Mouse (Mus musculus) neural tube, embryonic 13.5 days (tissue): ENCODE measurements around the gene Wdr24. TPM values are rescaled to one million over a fixed set of nuclear protein-coding genes. Genes with fewer than 3 reads are reported as not detected.

Experiments used
- ATAC-seq: fragments of 200-750 bp; cut with Nextera tagmentation; 2 replicates; pipeline ENCODE4 v1.8.0; 2017; ENCODE audit warnings: low read depth, mild to moderate bottlenecking, moderate TSS enrichment, moderate library complexity
- H3K27ac ChIP-seq: fragments of 300-500 bp; sonication (generic); replicated peaks from 2 replicates; pipeline ENCODE4 v1.5.1; 2015; ENCODE audit warnings: moderate library complexity, mild to moderate bottlenecking, inconsistent platforms
- H3K27me3 ChIP-seq: fragments of 300-500 bp; sonication (generic); 2 replicates; pipeline ENCODE4 v1.6.1; 2015; ENCODE audit warnings: mild to moderate bottlenecking, inconsistent platforms
- H3K36me3 ChIP-seq: fragments of 300-500 bp; sonication (generic); 2 replicates; pipeline ENCODE4 v1.6.1; 2015; ENCODE audit warnings: mild to moderate bottlenecking, inconsistent platforms
- H3K4me1 ChIP-seq: fragments of 300-500 bp; sonication (generic); replicated peaks from 2 replicates; pipeline ENCODE4 v1.6.1; 2015; ENCODE audit warnings: inconsistent platforms
- H3K4me2 ChIP-seq: fragments of 300-500 bp; sonication (generic); 2 replicates; pipeline ENCODE4 v1.6.1; 2015; ENCODE audit warnings: inconsistent platforms, mild to moderate bottlenecking, moderate library complexity
- H3K4me3 ChIP-seq: fragments of 300-500 bp; sonication (generic); 2 replicates; pipeline ENCODE4 v1.5.1; 2015; ENCODE audit warnings: mild to moderate bottlenecking, inconsistent platforms
- H3K9ac ChIP-seq: fragments of 300-500 bp; sonication (generic); 2 replicates; pipeline ENCODE4 v1.6.1; 2015; ENCODE audit warnings: moderate library complexity, mild to moderate bottlenecking, inconsistent platforms
- H3K9me3 ChIP-seq: fragments of 300-500 bp; sonication (generic); 2 replicates; pipeline ENCODE4 v1.6.1; 2016; ENCODE audit warnings: inconsistent platforms
- WGBS: fragments of 180-500 bp; shearing (Covaris S2); methylation state at CpG from one replicate; pipeline ENCODE4 v1.1.7; 2015; 5-methylcytosine and 5-hydroxymethylcytosine counted together
- polyA plus RNA-seq: library from polyadenylated mRNA; unstranded; fragments of >200 nt; fragmentation: Nextera tagmentation; extraction: Ambion mirVana; gene quantifications from 2 replicates; pipeline ENCODE4 v1.2.1, GENCODE M21; 2015

Wdr24 gene
- polyA plus RNA-seq, 1 experiment from 2014 or later, result 28.3 TPM

DNA sequence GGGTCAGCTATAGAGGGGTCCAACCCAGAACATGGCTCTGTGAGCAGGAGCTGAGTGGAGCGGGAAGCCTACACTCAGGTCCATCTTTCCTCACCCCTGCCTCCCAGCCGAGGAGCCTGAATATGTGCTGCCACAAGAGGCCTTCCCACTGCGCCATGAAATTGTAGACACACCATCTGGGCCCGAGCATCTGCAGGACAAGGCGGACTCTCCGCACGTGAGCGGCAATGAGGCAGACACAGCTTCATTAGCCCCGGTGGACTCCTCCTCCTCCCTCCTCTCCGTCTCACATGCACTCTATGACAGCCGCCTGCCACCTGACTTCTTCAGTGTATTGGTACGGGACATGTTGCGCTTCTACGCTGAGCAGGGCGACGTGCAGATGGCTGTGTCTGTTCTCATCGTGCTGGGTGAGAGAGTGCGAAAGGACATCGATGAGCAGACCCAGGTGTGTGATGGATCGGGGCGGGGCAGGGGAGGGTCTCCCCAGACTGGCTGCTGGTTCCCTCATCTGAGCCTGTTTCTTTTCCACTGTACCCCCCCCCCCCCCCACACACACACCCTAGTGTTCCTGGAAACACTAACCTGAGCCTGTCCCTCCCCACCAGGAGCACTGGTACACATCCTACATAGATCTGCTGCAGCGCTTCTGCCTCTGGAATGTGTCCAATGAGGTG is 4.3 kb downstream of the Wdr24 start:
- no peak overlapping the region for H3K4me3 ChIP-seq
- ATAC-seq, result no peak
- peaks cover 51% of the 10 kb centered on the region for H3K36me3 ChIP-seq
- no peaks in the 10 kb centered on the region for H3K27me3 ChIP-seq
- peak overlapping the region; percentile 89 for H3K9ac ChIP-seq
- H3K27ac ChIP-seq, result 0 out of 2 replicates have a peak overlapping the region, but pooled peaks have one; percentile 94
- H3K9me3 ChIP-seq, result no peaks in the 10 kb centered on the region
- H3K4me1 ChIP-seq, result peaks cover 85% of the 10 kb centered on the region
- 86% methylated on average over 22 of the region's 22 CpGs for WGBS
- no peak overlapping the region for H3K4me2 ChIP-seq

DNA sequence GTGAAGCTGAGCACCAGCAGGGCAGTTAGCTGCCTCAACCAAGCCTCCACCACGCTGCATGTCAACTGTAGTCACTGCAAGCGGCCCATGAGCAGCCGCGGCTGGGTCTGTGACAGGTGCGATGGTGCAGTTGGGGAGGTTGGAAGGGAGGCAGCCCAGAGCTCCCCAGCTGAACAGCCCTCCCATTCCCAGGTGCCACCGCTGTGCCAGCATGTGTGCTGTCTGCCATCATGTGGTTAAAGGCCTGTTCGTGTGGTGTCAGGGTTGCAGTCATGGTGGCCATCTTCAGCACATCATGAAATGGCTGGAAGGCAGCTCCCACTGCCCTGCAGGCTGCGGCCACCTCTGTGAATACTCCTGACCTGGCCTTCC is 4.8 kb downstream of the Wdr24 start:
- Histone ChIP-seq H3K4me2 (peak overlapping the region; percentile 96), H3K36me3 (peaks cover 51% of the 10 kb centered on the region), H3K9ac (peak overlapping the region; percentile 89), H3K9me3 (no peaks in the 10 kb centered on the region), H3K27me3 (no peaks in the 10 kb centered on the region), H3K4me3 (peak overlapping the region; percentile 76), H3K27ac (peak overlapping the region; percentile 94), H3K4me1 (peaks cover 81% of the 10 kb centered on the region)
- 85% methylated on average over 8 of the region's 8 CpGs for whole genome bisulfite sequencing
- no peak for ATAC-seq

- H3K4me3 ChIP-seq, result peak within 1 kb of the TSS; percentile 76
- peak within 1 kb of the TSS; percentile 96 for H3K4me2 ChIP-seq
- peak; percentile 45 for ATAC-seq
- H3K27ac ChIP-seq, result peak within 1 kb of the TSS; percentile 94
- H3K36me3 ChIP-seq, result peaks cover 51% of the 10 kb centered on the region
- peak within 1 kb of the TSS; percentile 89 for H3K9ac ChIP-seq
- no peaks in the 10 kb centered on the region for H3K27me3 ChIP-seq
- 1% methylated on average over 32 of the region's 32 CpGs for WGBS
- peaks cover 84% of the 10 kb centered on the region for H3K4me1 ChIP-seq
- H3K9me3 ChIP-seq, result no peaks in the 10 kb centered on the region
Observed at GRCm38 (mm10) chr17:25828712-25829557, 5.5 kb downstream of the Wdr24 start, which contains the start of gene Jmjd8. Gene Jmjd8, plus strand, starts transcription at chr17:25828867.

DNA sequence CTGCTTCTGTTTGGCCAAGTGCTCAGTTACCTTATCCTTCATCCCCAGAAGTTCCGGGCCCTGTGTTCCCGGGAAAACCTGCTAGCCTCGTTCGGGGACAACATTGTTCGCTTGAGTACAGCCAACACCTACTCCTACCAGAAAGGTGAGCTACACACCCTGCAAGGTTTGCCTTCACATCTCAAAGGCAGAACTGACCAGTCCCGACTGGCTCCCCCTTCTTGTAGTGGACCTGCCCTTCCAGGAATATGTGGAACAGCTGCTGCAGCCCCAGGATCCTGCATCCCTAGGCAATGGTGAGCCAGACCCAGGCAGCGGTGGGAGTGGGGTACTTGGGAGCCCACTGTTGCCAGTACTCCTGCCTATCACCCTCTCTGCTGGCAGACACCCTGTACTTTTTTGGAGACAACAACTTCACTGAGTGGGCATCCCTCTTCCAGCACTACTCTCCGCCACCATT is 6.2 kb downstream of the Wdr24 start:
- no peak for ATAC-seq
- Histone ChIP-seq H3K9me3 (no peaks in the 10 kb centered on the region), H3K4me1 (peaks cover 84% of the 10 kb centered on the region), H3K4me3 (peak overlapping the region; percentile 76), H3K27me3 (no peaks in the 10 kb centered on the region), H3K4me2 (peak overlapping the region; percentile 96), H3K9ac (peak overlapping the region; percentile 89), H3K27ac (peak overlapping the region; percentile 94), H3K36me3 (peaks cover 51% of the 10 kb centered on the region)
- 47% methylated on average over 8 of the region's 8 CpGs for WGBS

GRCm38 (mm10) chr17:25830200-25830753 is 6.8 kb downstream of the Wdr24 start:
- Histone ChIP-seq H3K9me3 (no peaks in the 10 kb centered on the region), H3K9ac (peak overlapping the region; percentile 89), H3K4me2 (peak overlapping the region; percentile 98), H3K27ac (no peak overlapping the region), H3K4me1 (peaks cover 84% of the 10 kb centered on the region), H3K36me3 (peaks cover 55% of the 10 kb centered on the region), H3K27me3 (no peaks in the 10 kb centered on the region), H3K4me3 (peak overlapping the region; percentile 76)
- ATAC-seq, result no peak
- WGBS, result 88% methylated on average over 4 of the region's 4 CpGs

- ATAC-seq, result no peak
- Histone ChIP-seq H3K4me3 (peak overlapping the region; percentile 76), H3K27ac (no peak overlapping the region)
Observed at GRCm38 (mm10) chr17:25830806-25831431, 7.5 kb downstream of the Wdr24 start.

DNA sequence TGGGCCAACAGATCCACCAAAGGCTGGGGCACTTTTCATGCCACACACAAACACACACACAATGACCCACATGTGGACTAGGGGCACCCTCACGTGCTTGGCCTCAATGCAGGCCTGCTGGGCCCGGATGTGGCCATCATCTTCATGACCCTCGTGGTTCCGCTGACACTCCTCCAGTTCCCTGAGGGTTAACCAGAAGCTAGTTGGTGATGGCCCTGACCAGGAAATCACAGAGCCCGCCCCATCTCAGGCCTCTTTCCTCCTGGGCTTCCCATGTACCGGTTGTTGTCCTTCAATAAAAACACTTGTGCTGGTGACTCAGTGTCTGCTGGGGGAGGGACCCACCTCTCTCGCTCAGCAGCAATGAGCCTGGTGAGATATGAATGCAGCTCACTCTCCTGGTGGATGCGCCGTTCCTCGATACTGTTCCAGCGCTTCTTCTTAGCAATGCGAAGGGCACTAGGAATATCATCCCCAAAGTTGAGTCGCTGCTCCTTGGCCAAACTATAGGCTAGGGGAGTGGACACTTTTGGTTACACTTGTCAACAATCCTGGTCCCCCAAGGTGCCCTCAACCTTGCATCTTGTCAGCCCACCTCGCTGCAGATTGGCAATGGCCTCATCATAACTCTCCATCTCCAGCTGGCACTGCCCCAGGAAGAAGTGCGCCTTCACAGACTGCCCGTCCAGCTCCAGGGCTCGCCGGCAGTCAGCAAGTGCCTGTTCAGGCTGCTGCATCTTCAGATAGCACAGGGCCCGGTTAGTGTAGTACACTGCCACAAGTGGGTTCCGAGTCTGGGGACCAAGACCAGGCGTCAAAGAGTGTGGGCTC is 8.2 kb downstream of the Wdr24 start:
- Histone ChIP-seq H3K4me3 (peak overlapping the region; percentile 76), H3K36me3 (peaks cover 48% of the 10 kb centered on the region), H3K27me3 (no peaks in the 10 kb centered on the region), H3K4me1 (peaks cover 84% of the 10 kb centered on the region), H3K9me3 (no peaks in the 10 kb centered on the region), H3K9ac (peak overlapping the region; percentile 85), H3K27ac (peak overlapping the region; percentile 94), H3K4me2 (peak overlapping the region; percentile 98)
- WGBS, result 62% methylated on average over 21 of the region's 21 CpGs
- no peak for ATAC-seq

More at GRCm38 (mm10) chr17:25830806-25831431, 7.5 kb downstream of the Wdr24 start:
- peak overlapping the region; percentile 98 for H3K4me2 ChIP-seq
- WGBS, result 86% methylated on average over 14 of the region's 14 CpGs
- peak overlapping the region; percentile 85; the same call in 1 of the 2 replicates for H3K9ac ChIP-seq
- no peaks in the 10 kb centered on the region for H3K27me3 ChIP-seq
- H3K9me3 ChIP-seq, result no peaks in the 10 kb centered on the region
- H3K36me3 ChIP-seq, result peaks cover 56% of the 10 kb centered on the region
- peaks cover 84% of the 10 kb centered on the region for H3K4me1 ChIP-seq

DNA sequence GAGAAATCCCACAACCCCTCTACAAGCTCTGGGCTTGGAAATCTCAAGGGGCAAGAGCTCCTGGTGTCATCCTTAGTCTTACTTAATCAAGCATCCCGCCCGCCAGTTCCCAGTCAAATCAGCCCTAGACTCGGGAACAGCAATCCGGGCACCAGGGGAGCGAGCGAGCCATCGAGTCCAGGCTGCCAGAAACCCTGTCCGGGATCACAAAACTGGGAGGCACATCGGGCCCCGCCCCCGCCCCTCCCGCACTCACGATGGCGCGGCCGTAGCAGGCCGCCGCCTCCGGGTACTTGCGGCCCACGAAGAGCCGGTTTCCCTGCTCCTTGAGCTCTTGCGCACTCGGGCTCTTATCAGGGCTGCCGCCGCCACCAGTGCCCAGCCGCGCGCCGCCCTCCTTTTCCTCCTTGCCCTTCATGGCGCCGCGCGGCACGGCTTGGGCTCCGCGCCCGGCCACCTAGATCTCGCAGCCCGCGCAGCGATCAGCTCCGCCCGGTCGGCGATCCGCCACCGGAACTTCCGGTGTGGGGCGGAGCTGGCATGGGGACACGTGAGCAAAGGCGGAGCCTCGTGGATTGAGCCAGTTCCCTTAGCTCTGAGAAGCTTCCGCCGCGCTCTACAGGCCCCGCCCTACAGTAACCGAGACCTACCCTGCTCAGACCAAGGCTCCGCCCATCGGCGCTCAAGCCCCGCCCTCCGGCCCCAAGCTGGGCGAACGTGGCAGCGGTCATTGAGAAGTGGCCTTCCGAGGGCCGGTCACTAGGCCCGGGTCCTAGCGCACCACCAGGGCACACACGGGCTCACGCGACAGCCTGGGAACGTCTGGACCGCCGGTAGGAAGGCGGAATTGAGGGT is 9.2 kb downstream of the Wdr24 start:
- peak; percentile 91 for ATAC-seq
- H3K27ac ChIP-seq, result peak overlapping the region; percentile 94
- peaks cover 84% of the 10 kb centered on the region for H3K4me1 ChIP-seq
- no peaks in the 10 kb centered on the region for H3K9me3 ChIP-seq
- H3K36me3 ChIP-seq, result peaks cover 38% of the 10 kb centered on the region
- peak overlapping the region; percentile 98 for H3K4me2 ChIP-seq
- under 1% methylated on average over 77 of the region's 77 CpGs for WGBS
- H3K4me3 ChIP-seq, result peak overlapping the region; percentile 76
- no peaks in the 10 kb centered on the region for H3K27me3 ChIP-seq
- peak overlapping the region; percentile 85 for H3K9ac ChIP-seq

- peak; percentile 54 for ATAC-seq
- Histone ChIP-seq H3K27ac (peak within 1 kb of the TSS; percentile 94), H3K4me3 (peak within 1 kb of the TSS; percentile 76), H3K4me2 (peak within 1 kb of the TSS; percentile 98), H3K27me3 (no peaks in the 10 kb centered on the region), H3K9me3 (no peaks in the 10 kb centered on the region), H3K4me1 (peaks cover 84% of the 10 kb centered on the region), H3K36me3 (peaks cover 37% of the 10 kb centered on the region), H3K9ac (peak within 1 kb of the TSS; percentile 85)
- whole genome bisulfite sequencing, result under 1% methylated on average over 24 of the region's 24 CpGs
Observed at GRCm38 (mm10) chr17:25833291-25833663, 9.8 kb downstream of the Wdr24 start, which contains the start of gene Stub1. Gene Stub1, minus strand, starts transcription at chr17:25833404.

- H3K27ac ChIP-seq, result peak overlapping the region; percentile 94
- H3K4me1 ChIP-seq, result peaks cover 87% of the 10 kb centered on the region
- H3K27me3 ChIP-seq, result no peaks in the 10 kb centered on the region
- H3K36me3 ChIP-seq, result peaks cover 41% of the 10 kb centered on the region
- H3K4me3 ChIP-seq, result peak overlapping the region; percentile 76
- H3K9me3 ChIP-seq, result no peaks in the 10 kb centered on the region
- WGBS, result 55% methylated on average over 6 of the region's 6 CpGs
- peak overlapping the region; percentile 76 for H3K9ac ChIP-seq
- ATAC-seq, result no peak
- peak overlapping the region; percentile 98 for H3K4me2 ChIP-seq
Observed at GRCm38 (mm10) chr17:25833961-25834594, 10.7 kb downstream of the Wdr24 start.
